Mouse (Mus musculus) spleen, postnatal 36 days (tissue): ENCODE data around the gene Fbxw8.

Experiments
- DNase-seq, 2 experiments: peaks; one replicate each; pipeline ENCODE4 v3.0.0; 2022; ENCODE audit warnings: low spot score in 2 of 2, mixed read lengths in 1 of 2

Gene Fbxw8

GRCm38 (mm10) chr5:118076721-118077592, 78.3 kb downstream of the Fbxw8 start:
- no peak for DNase-seq

GRCm38 (mm10) chr5:118073213-118073773, 82.0 kb downstream of the Fbxw8 start:
- no peak for DNase-seq

GRCm38 (mm10) chr5:118071766-118072165, 83.5 kb downstream of the Fbxw8 start:
- DNase-seq, result no peak

GRCm38 (mm10) chr5:118069315-118069714, 85.9 kb downstream of the Fbxw8 start:
- DNase-seq, result peak; percentile 47 to 51

- no peak for DNase-seq
Measured at GRCm38 (mm10) chr5:118067984-118068494, 87.2 kb downstream of the Fbxw8 start.

GRCm38 (mm10) chr5:118067572-118067971, 87.7 kb downstream of the Fbxw8 start:
- no peak for DNase-seq

- DNase-seq, result peak; percentile 27 to 43
Measured at GRCm38 (mm10) chr5:118066828-118067227, 88.4 kb downstream of the Fbxw8 start.

- DNase-seq, result no peak
Measured at GRCm38 (mm10) chr5:118065516-118066255, 89.6 kb downstream of the Fbxw8 start.

- DNase-seq, result no peak
Measured at GRCm38 (mm10) chr5:118064284-118064901, 90.9 kb downstream of the Fbxw8 start.

GRCm38 (mm10) chr5:118063181-118063621, 92.1 kb downstream of the Fbxw8 start:
- no peak for DNase-seq

GRCm38 (mm10) chr5:118061391-118061790, 93.9 kb downstream of the Fbxw8 start:
- DNase-seq, result no peak

- DNase-seq, result no peak
Measured at GRCm38 (mm10) chr5:118059646-118060045, 95.6 kb downstream of the Fbxw8 start.

GRCm38 (mm10) chr5:118058858-118059257, 96.4 kb downstream of the Fbxw8 start:
- no peak for DNase-seq

GRCm38 (mm10) chr5:118057508-118058111, 97.7 kb downstream of the Fbxw8 start:
- DNase-seq, result no peak

GRCm38 (mm10) chr5:118053205-118053604, 102.1 kb downstream of the Fbxw8 start:
- no peak for DNase-seq

GRCm38 (mm10) chr5:118051981-118052662, 103.1 kb downstream of the Fbxw8 start:
- no peak for DNase-seq

GRCm38 (mm10) chr5:118050743-118051142, 104.5 kb downstream of the Fbxw8 start:
- no peak for DNase-seq

GRCm38 (mm10) chr5:118048928-118049327, 106.3 kb downstream of the Fbxw8 start:
- no peak for DNase-seq

- DNase-seq, result peak in 1 of 2 experiments; percentile 13
Measured at GRCm38 (mm10) chr5:118048412-118048811, 106.9 kb downstream of the Fbxw8 start.

- no peak for DNase-seq
Measured at GRCm38 (mm10) chr5:118047091-118047757, 108.0 kb downstream of the Fbxw8 start.
